Mouse (Mus musculus): Measurements from ENCODE around the gene Nup54.

DNA sequence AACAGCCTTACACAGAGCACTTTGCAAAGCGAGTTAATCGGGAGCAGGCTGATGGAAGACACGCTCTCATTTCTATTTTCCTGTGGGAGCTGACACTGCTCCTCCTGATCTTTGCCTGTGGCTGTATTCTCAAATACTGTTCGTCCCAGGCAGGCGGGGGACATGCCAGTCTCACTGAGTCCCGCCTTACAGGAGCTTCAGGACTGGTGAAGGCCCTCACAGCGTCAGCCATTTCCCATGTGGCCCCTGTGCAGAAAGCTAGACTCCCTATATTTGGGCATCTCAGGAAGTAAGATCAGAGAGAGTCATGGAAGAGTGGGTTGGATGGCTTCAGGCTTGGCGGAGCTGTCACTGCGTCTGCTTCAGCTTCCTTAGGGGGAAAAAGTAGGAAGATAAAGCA, 32.2 kb downstream of the Nup54 start:
- no peak for TF ChIP-seq CTCF (IDR thresholded peaks at IDR 0.05; ENCODE audit: low read depth, low read length)
- TF ChIP-seq POLR2A (IDR thresholded peaks at IDR 0.05; ENCODE audit: extremely low read depth, insufficient read depth, low read length): no peak

All from liver, adult 2 months (tissue).